Mouse (Mus musculus) adrenal gland, adult 2 months (tissue): ENCODE measurements around the gene Spen. TPM values are rescaled to one million over a fixed set of nuclear protein-coding genes. Genes with fewer than 3 reads are reported as not detected.

Experiments
- DNase-seq: peaks from one replicate; pipeline ENCODE4 v3.0.0; 2021
- polyA plus RNA-seq: library from polyadenylated mRNA; depleted of rRNA; stranded (reverse); fragments of >200 nt; gene quantifications from 2 replicates; pipeline ENCODE4 v1.2.3, GENCODE M21; 2012
- total RNA-seq, 2 experiments: library from RNA; stranded (reverse); gene quantifications; 2 replicates each; pipeline ENCODE4 v1.2.3; 2021

Spen gene
- total and polyA plus RNA-seq, 3 experiments: 37.8 to 76.4 (median 55.3) TPM

GRCm38 (mm10) chr4:141472641-141473321, 65.6 kb downstream of the Spen start:
- DNase-seq: no peak

GRCm38 (mm10) chr4:141471491-141471890, 66.9 kb downstream of the Spen start:
- no peak for DNase-seq

GRCm38 (mm10) chr4:141469343-141469742, 69.1 kb downstream of the Spen start:
- DNase-seq: no peak

GRCm38 (mm10) chr4:141468576-141468975, 69.8 kb downstream of the Spen start:
- DNase-seq: no peak

GRCm38 (mm10) chr4:141467581-141467927, 70.8 kb downstream of the Spen start:
- DNase-seq: no peak

GRCm38 (mm10) chr4:141466844-141467580, 71.4 kb downstream of the Spen start:
- no peak for DNase-seq

- no peak for DNase-seq
These were observed 72.1 kb downstream of the Spen start for GRCm38 (mm10) chr4:141466289-141466795.

GRCm38 (mm10) chr4:141465512-141466288, 72.7 kb downstream of the Spen start:
- DNase-seq: no peak

- DNase-seq: no peak
These were observed 73.7 kb downstream of the Spen start for GRCm38 (mm10) chr4:141464722-141465121.

GRCm38 (mm10) chr4:141463472-141463871, 74.9 kb downstream of the Spen start:
- DNase-seq: no peak

- no peak for DNase-seq
These were observed 76.8 kb downstream of the Spen start for GRCm38 (mm10) chr4:141461576-141461975.

- no peak for DNase-seq
These were observed 77.3 kb downstream of the Spen start for GRCm38 (mm10) chr4:141461088-141461487.

- no peak for DNase-seq
These were observed 77.9 kb downstream of the Spen start for GRCm38 (mm10) chr4:141460481-141460880.

- DNase-seq: no peak
These were observed 78.6 kb downstream of the Spen start for GRCm38 (mm10) chr4:141459766-141460165.

- no peak for DNase-seq
These were observed 79.5 kb downstream of the Spen start for GRCm38 (mm10) chr4:141458888-141459287.

GRCm38 (mm10) chr4:141458236-141458635, 80.2 kb downstream of the Spen start:
- DNase-seq: no peak

- no peak for DNase-seq
These were observed 82.0 kb downstream of the Spen start for GRCm38 (mm10) chr4:141456193-141456938.

- DNase-seq: no peak
These were observed 82.9 kb downstream of the Spen start for GRCm38 (mm10) chr4:141455526-141455925.

GRCm38 (mm10) chr4:141454581-141455350, 83.6 kb downstream of the Spen start:
- peak; percentile 60 for DNase-seq

GRCm38 (mm10) chr4:141451916-141452450, 86.4 kb downstream of the Spen start:
- peak; percentile 68 for DNase-seq

- no peak for DNase-seq
These were observed 87.1 kb downstream of the Spen start for GRCm38 (mm10) chr4:141451251-141451650.
